Mouse (Mus musculus): ENCODE measurements around the gene Actl6a. TPM values are rescaled to one million over a fixed set of nuclear protein-coding genes. Genes with fewer than 3 reads are reported as not detected.

Actl6a gene
- total RNA-seq, 2 experiments from 2014 or later = 18.0 to 21.4 TPM

DNA sequence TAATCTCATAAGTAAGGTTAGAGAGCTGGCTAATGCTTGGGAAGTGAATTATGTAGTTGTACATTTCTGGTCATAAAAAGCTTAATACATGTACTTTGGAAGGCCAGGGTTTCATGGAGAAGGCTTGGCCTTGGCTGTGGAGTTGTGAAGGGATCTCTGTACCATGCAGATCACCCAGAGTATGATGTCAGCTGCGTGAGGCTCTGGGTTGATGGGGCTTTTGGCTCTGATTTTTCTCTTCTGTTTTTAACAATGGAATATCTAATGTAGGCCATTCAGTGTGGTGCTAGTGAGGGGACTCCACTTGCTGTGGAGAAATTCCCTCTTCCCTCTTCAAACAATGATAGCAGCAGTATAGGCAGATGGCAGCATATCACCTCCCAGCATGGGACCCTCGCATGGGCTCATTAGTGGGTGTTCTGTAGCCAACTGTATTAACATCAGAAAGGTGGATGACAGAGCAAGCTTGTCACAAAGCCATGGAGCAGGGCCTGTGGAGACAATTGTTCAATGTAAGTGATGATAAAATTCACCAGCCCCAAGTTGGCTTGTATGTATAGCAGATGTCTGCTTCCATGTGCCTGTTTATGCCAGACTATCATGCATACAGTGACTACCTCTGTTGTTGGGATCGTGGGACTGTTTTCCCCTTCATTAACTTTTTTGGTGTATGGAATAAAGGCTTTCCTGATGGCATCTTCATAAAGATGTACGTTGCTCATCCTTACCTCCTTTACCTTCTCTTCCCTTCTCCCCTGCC lies 43.9 kb downstream of the Actl6a start:
- DNase-seq = no peak

DNA sequence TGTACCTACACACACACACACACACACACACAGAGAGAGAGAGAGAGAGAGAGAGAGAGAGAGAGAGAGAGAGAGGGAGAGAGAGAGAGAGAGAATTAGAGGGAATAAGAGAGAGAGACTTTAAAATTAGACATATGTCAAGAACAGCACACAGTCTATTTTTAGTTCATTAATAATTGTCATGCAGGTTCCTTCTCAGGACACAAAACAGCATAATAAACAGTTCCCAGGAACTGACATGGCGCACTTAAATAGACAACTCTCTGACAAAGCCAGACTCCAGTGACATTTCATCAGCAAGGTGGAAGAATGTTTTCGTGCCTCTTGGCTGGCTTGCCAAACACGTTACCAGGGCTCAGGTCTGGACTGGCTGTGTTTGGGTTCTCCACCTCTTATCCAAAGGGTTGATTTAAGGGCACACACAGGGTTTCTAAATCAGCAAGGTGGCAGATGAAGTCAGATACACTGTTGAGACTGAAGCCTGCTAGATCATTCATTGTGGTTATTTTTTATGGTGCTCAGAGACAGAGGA lies 48.4 kb downstream of the Actl6a start:
- no peak for DNase-seq

DNA sequence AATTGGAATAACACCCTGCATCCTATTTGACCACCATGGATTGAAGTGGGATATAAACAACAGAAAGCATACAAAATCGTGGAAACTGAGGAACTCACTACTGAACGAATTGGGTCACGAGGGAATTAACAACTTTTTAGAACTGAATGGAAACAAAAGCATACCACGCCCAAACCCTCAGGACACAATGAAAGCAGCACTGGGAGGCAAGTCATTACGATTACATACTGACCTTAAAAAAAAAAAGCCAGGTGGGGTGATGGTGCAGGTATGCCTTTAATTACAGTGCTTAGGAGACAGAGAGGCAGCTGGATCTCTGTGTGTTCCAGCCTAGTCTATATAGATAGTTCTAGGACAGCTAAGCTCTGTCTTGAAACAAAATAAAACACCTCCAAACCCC lies 53.1 kb downstream of the Actl6a start:
- no peak for DNase-seq

DNA sequence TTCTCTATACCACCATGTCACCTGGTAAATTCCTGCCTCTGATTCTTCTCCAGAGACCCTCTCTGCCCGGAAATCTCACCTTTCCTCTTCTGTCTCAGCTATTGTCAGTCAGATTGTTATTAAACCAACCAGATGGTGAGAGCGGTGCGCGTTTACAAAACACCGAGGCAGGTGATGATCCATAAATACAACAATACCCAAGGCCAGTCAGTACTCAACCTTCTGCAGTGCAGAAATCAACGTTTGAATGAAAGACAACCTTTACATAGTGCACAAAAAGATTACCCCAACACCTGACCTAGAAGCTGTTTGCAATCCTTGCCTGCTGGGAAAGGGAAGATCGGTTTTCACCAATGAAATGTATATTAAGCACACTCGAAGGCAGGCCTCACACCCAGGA lies 56.9 kb downstream of the Actl6a start:
- DNase-seq = no peak

DNA sequence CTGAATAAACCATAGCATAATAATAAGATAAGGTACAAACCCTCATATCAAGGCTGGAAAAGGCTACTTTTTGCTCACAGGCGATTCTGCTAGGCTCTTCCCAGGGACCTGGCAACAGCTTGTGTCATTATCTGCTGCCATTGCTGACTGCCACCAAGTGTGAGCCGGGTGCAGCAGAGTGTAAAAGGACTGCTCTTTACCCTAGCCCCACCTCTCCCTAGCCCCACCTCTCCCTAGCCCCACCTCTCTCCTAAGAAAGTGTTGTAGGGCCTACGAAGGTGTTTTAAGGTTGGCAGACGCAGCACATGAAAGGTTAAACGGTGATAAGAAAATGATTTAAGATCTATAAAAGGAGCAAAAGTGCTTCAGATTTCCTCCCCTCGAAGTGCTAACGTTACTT lies 57.8 kb downstream of the Actl6a start:
- no peak for DNase-seq

DNA sequence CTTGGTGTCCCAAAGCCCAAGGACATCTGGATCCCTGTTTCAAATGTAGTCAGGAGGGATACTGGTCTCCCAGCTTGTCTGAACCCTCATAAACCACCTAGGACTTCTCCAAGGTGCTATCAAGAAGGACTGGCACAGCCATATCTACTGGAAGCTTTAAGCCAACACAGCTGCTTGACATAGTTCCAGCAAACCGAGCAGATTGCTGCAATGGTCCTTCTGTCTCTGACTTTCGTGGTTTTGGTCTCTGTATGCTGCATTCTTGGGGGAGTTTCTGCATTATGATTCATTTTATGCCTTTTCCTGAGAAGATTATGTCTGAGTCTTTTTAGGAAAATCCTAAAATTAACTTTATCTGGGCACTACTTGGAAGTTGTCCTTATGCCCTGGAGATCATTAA lies 64.7 kb downstream of the Actl6a start:
- DNase-seq = no peak

Other genes with a start within 250 kb of the Actl6a start
- gene Kcnmb3, start 214.1 kb upstream of the Actl6a start, total RNA-seq (2021) = under 1 TPM; 0.43 to 0.92 TPM
- 10 to 100 TPM; 36.4 to 42.9 TPM for gene Zfp639, start 196.0 kb upstream of the Actl6a start, total RNA-seq (2021)
- 10 to 100 TPM; 85.1 to 98.9 TPM for gene Mfn1, start 176.8 kb upstream of the Actl6a start, total RNA-seq (2021)
- gene Gnb4, start 89.7 kb upstream of the Actl6a start, total RNA-seq (2021) = 10 to 100 TPM; 19.2 to 20.4 TPM
- gene Ndufb5, start 30.7 kb downstream of the Actl6a start, total RNA-seq (2021) = 100 to 1,000 TPM; 193 to 207 TPM
- 10 to 100 TPM; 19.3 to 20.6 TPM for gene Mrpl47, start 31.3 kb downstream of the Actl6a start, total RNA-seq (2021)
- 10 to 100 TPM; 17.7 to 21.3 TPM for gene Usp13, start 111.2 kb downstream of the Actl6a start, total RNA-seq (2021)

Measured in layer of hippocampus, postnatal 36 days (tissue).